Mouse (Mus musculus) hindbrain, embryonic 10.5 days (tissue): ENCODE results near the gene Atp8b2. TPM values are rescaled to one million over a fixed set of nuclear protein-coding genes. Genes with fewer than 3 reads are reported as not detected.

Experiments used
- DNase-seq: peaks from one replicate; pipeline ENCODE4 v3.0.0-alpha.2; 2017; ENCODE audit warnings: low spot score
- H3K27ac ChIP-seq: fragments of 300-500 bp; sonication (generic); 2 replicates; pipeline ENCODE4 v1.5.1; 2016; ENCODE audit warnings: mild to moderate bottlenecking, moderate library complexity
- H3K27me3 ChIP-seq: fragments of 300-500 bp; sonication (generic); 2 replicates; pipeline ENCODE4 v1.6.1; 2016; ENCODE audit warnings: mild to moderate bottlenecking; ENCODE audit not compliant: poor library complexity, insufficient read depth, severe bottlenecking
- H3K36me3 ChIP-seq: fragments of 300-500 bp; sonication (generic); 2 replicates; pipeline ENCODE4 v1.6.1; 2016; ENCODE audit warnings: mild to moderate bottlenecking, moderate library complexity
- H3K4me1 ChIP-seq: fragments of 300-500 bp; sonication (generic); replicated peaks from 2 replicates; pipeline ENCODE4 v1.6.1; 2016; ENCODE audit warnings: mild to moderate bottlenecking
- H3K4me3 ChIP-seq: fragments of 300-500 bp; sonication (generic); 2 replicates; pipeline ENCODE4 v1.5.1; 2016; ENCODE audit warnings: mild to moderate bottlenecking, moderate library complexity
- H3K9me3 ChIP-seq: fragments of 300-500 bp; sonication (generic); 2 replicates; pipeline ENCODE4 v1.6.1; 2016; ENCODE audit warnings: mild to moderate bottlenecking, moderate library complexity
- WGBS: fragments of 180-500 bp; shearing (Covaris S2); methylation state at CpG from one replicate; pipeline ENCODE4 v1.1.7; 2016; 5-methylcytosine and 5-hydroxymethylcytosine counted together
- polyA plus RNA-seq: library from polyadenylated mRNA; unstranded; fragments of >200 nt; fragmentation: Nextera tagmentation; extraction: Ambion mirVana; gene quantifications from 2 replicates; pipeline ENCODE4 v1.2.1, GENCODE M21; 2016

Gene Atp8b2
- polyA plus RNA-seq, result 13.7 and 14.5 TPM in 2 replicates

- under 1% methylated on average over 31 of the region's 35 CpGs for WGBS
- peak within 1 kb of the TSS; percentile 98 for H3K4me3 ChIP-seq
- peak; percentile 84 for DNase-seq
- no peaks in the 10 kb centered on the region for H3K9me3 ChIP-seq
- peaks cover 35% of the 10 kb centered on the region for H3K36me3 ChIP-seq
- H3K27me3 ChIP-seq, result no peaks in the 10 kb centered on the region
- H3K4me1 ChIP-seq, result peaks cover 66% of the 10 kb centered on the region
- peak within 1 kb of the TSS; percentile 97 for H3K27ac ChIP-seq
These were observed at the start of gene Atp8b2 for GRCm38 (mm10) chr3:89963221-89963763. Gene Atp8b2 (minus strand): TSS chr3:89963508.

- no peak overlapping the region for H3K4me3 ChIP-seq
- no peaks in the 10 kb centered on the region for H3K27me3 ChIP-seq
- no peaks in the 10 kb centered on the region for H3K4me1 ChIP-seq
- H3K9me3 ChIP-seq, result no peaks in the 10 kb centered on the region
- H3K36me3 ChIP-seq, result peaks cover 100% of the 10 kb centered on the region
- no peak for DNase-seq
- no peak overlapping the region for H3K27ac ChIP-seq
- WGBS, result 92% methylated on average over 2 of the region's 2 CpGs
These were observed 47.0 kb upstream of the Atp8b2 start for GRCm38 (mm10) chr3:90010291-90010690.

GRCm38 (mm10) chr3:90004091-90004796 is 40.9 kb upstream of the Atp8b2 start:
- WGBS, result 92% methylated on average over 3 of the region's 3 CpGs
- Histone ChIP-seq H3K4me3 (no peak overlapping the region), H3K36me3 (peaks cover 94% of the 10 kb centered on the region), H3K27me3 (no peaks in the 10 kb centered on the region), H3K4me1 (peaks cover 4% of the 10 kb centered on the region), H3K27ac (no peak overlapping the region), H3K9me3 (no peaks in the 10 kb centered on the region)
- no peak for DNase-seq

GRCm38 (mm10) chr3:89999830-90000229 is 36.5 kb upstream of the Atp8b2 start:
- peaks cover 21% of the 10 kb centered on the region for H3K4me1 ChIP-seq
- H3K4me3 ChIP-seq, result 0 out of 2 replicates have a peak overlapping the region, but pooled peaks have one; percentile 83
- H3K27me3 ChIP-seq, result no peaks in the 10 kb centered on the region
- H3K9me3 ChIP-seq, result no peaks in the 10 kb centered on the region
- 90% methylated on average over 4 of the region's 4 CpGs for WGBS
- no peak overlapping the region for H3K27ac ChIP-seq
- H3K36me3 ChIP-seq, result peaks cover 70% of the 10 kb centered on the region
- DNase-seq, result no peak

- peaks cover 21% of the 10 kb centered on the region for H3K4me1 ChIP-seq
- peak overlapping the region; percentile 83 for H3K4me3 ChIP-seq
- peak; percentile 34 for DNase-seq
- WGBS, result 22% methylated on average over 8 of the region's 8 CpGs
- no peaks in the 10 kb centered on the region for H3K27me3 ChIP-seq
- H3K9me3 ChIP-seq, result no peaks in the 10 kb centered on the region
- H3K27ac ChIP-seq, result peak overlapping the region; percentile 92
- H3K36me3 ChIP-seq, result peaks cover 70% of the 10 kb centered on the region
These were observed 35.8 kb upstream of the Atp8b2 start for GRCm38 (mm10) chr3:89999090-89999489.

- peak; percentile 96 for DNase-seq
- Histone ChIP-seq H3K27ac (peak within 1 kb of the TSS; percentile 92), H3K27me3 (no peaks in the 10 kb centered on the region), H3K36me3 (peaks cover 70% of the 10 kb centered on the region), H3K9me3 (no peaks in the 10 kb centered on the region), H3K4me3 (peak within 1 kb of the TSS; percentile 83), H3K4me1 (peaks cover 21% of the 10 kb centered on the region)
- under 1% methylated on average over 26 of the region's 26 CpGs for WGBS
These were observed 35.3 kb upstream of the Atp8b2 start, which contains the start of gene Hax1 for GRCm38 (mm10) chr3:89998612-89999054. Gene Hax1 (minus strand): TSS chr3:89998780.

GRCm38 (mm10) chr3:89997791-89998495 is 34.6 kb upstream of the Atp8b2 start:
- Histone ChIP-seq H3K4me1 (peaks cover 21% of the 10 kb centered on the region), H3K27me3 (no peaks in the 10 kb centered on the region), H3K9me3 (no peaks in the 10 kb centered on the region), H3K4me3 (peak overlapping the region; percentile 83), H3K36me3 (peaks cover 68% of the 10 kb centered on the region), H3K27ac (peak overlapping the region; percentile 92)
- 17% methylated on average over 23 of the region's 23 CpGs for WGBS
- peak; percentile 70 for DNase-seq

- no peak for DNase-seq
- Histone ChIP-seq H3K27me3 (no peaks in the 10 kb centered on the region), H3K9me3 (no peaks in the 10 kb centered on the region), H3K4me1 (peaks cover 21% of the 10 kb centered on the region), H3K27ac (no peak overlapping the region), H3K36me3 (peaks cover 47% of the 10 kb centered on the region), H3K4me3 (no peak overlapping the region)
- 91% methylated on average over 5 of the region's 5 CpGs for WGBS
These were observed 31.7 kb upstream of the Atp8b2 start for GRCm38 (mm10) chr3:89994807-89995515.

- Histone ChIP-seq H3K27ac (no peak overlapping the region), H3K4me3 (no peak overlapping the region), H3K4me1 (no peaks in the 10 kb centered on the region), H3K36me3 (peaks cover 7% of the 10 kb centered on the region; the same call in 1 of the 2 replicates), H3K9me3 (no peaks in the 10 kb centered on the region), H3K27me3 (no peaks in the 10 kb centered on the region)
- WGBS, result 94% methylated on average over 4 of the region's 4 CpGs
- DNase-seq, result no peak
These were observed 24.5 kb upstream of the Atp8b2 start for GRCm38 (mm10) chr3:89987822-89988221.

GRCm38 (mm10) chr3:89987211-89987610 is 23.9 kb upstream of the Atp8b2 start:
- Histone ChIP-seq H3K4me3 (no peak overlapping the region), H3K36me3 (0 out of 2 replicates have a peak, but pooled peaks cover 3% of the 10 kb centered on the region), H3K27ac (no peak overlapping the region), H3K9me3 (no peaks in the 10 kb centered on the region), H3K27me3 (no peaks in the 10 kb centered on the region), H3K4me1 (no peaks in the 10 kb centered on the region)
- no peak for DNase-seq
- 67% methylated on average over 3 of the region's 3 CpGs for WGBS

GRCm38 (mm10) chr3:89982426-89982825 is 19.1 kb upstream of the Atp8b2 start:
- DNase-seq, result no peak
- Histone ChIP-seq H3K27me3 (no peaks in the 10 kb centered on the region), H3K4me3 (no peak overlapping the region), H3K4me1 (no peaks in the 10 kb centered on the region), H3K36me3 (no peaks in the 10 kb centered on the region), H3K9me3 (no peaks in the 10 kb centered on the region), H3K27ac (no peak overlapping the region)
- 78% methylated on average over 5 of the region's 5 CpGs for WGBS

- H3K36me3 ChIP-seq, result no peaks in the 10 kb centered on the region
- no peak overlapping the region for H3K4me3 ChIP-seq
- H3K27me3 ChIP-seq, result no peaks in the 10 kb centered on the region
- no peak overlapping the region for H3K27ac ChIP-seq
- no peaks in the 10 kb centered on the region for H3K4me1 ChIP-seq
- no peak for DNase-seq
- no peaks in the 10 kb centered on the region for H3K9me3 ChIP-seq
These were observed 13.6 kb upstream of the Atp8b2 start for GRCm38 (mm10) chr3:89976859-89977258.
